Mouse (Mus musculus): ENCODE data around the gene St8sia6. TPM values are rescaled to one million over a fixed set of nuclear protein-coding genes. Genes with fewer than 3 reads are reported as not detected.

St8sia6 gene
- total and polyA plus RNA-seq, 2 experiments from 2014 or later = 0.70 to 9.1 TPM

DNA sequence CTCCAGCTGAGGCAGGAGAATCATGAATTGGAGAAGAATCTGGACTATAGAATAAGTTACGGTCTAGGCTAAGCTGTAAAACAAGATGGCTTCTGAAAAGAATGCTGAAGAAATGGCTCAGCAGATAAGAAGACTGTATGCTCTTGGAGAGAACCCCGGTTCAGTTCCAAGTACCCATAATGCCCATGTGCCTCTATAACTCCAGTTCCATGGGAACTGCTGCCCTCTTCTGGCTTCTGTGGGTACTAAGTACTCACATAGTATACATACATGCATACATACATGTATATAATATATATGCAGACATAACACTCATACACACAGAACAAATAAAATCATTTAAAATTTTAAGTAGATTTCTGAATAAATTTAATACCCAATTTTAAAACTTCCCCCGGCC, 12.3 kb upstream of the St8sia6 start:
- TF ChIP-seq CTCF (IDR thresholded peaks at IDR 0.05; ENCODE audit: low read depth) (no peak; the same call in 1 of the 2 replicates), EP300 (IDR thresholded peaks at IDR 0.05; ENCODE audit: low read depth) (no peak)
- Histone ChIP-seq H3K36me3 (replicated peaks; ENCODE audit: control insufficient read depth, insufficient read depth, low read length) (no peaks in the 10 kb centered on the region), H3K4me2 (ENCODE audit: low read depth, low read length) (no peak overlapping the region), H3K9me3 (replicated peaks; ENCODE audit: control insufficient read depth, low read length) (no peaks in the 10 kb centered on the region), H3K27me3 (ENCODE audit: control insufficient read depth, insufficient read depth, low read length) (no peaks in the 10 kb centered on the region), H3K27ac (ENCODE audit: low read depth) (no peak overlapping the region), H3K4me1 (ENCODE audit: control insufficient read depth, insufficient read depth) (no peaks in the 10 kb centered on the region), H3K9ac (replicated peaks; ENCODE audit: low read depth, low read length) (no peak overlapping the region), H3K4me3 (ENCODE audit: low read depth, low read length) (no peak overlapping the region)
- DNase-seq (ENCODE audit: low spot score) = no peak
- ATAC-seq (ENCODE audit: insufficient read depth, low read depth) = no peak
- WGBS = 86% methylated on average over 3 of the region's 3 CpGs

DNA sequence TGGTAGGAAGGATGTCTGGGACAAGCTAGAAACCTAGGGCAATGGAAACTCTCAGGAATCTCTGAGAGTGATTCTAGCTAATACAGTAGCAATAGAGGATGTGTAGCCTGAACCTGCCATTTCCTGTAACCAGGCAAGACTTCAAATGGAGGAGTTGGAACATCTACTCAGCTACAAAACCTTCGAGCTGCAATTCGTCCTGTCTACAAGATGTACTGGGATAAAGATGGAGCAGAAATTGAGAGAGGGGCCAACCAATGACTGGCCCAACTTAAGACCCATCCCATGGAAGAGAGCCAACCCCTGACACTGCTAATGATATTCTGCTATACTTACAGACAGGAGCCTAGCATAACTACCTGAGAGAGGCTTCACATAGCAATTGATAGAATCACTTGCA, 6.8 kb upstream of the St8sia6 start:
- H3K27ac ChIP-seq (ENCODE audit: low read depth) = no peak overlapping the region
- H3K27me3 ChIP-seq (ENCODE audit: control insufficient read depth, insufficient read depth, low read length) = no peaks in the 10 kb centered on the region
- no peak overlapping the region for H3K4me3 ChIP-seq (ENCODE audit: low read depth, low read length)
- no peaks in the 10 kb centered on the region for H3K9me3 ChIP-seq (replicated peaks; ENCODE audit: control insufficient read depth, low read length)
- WGBS = 75% methylated on average over 2 of the region's 2 CpGs
- ATAC-seq (ENCODE audit: insufficient read depth, low read depth) (no peak), DNase-seq (ENCODE audit: low spot score) (no peak)
- TF ChIP-seq EP300 (IDR thresholded peaks at IDR 0.05; ENCODE audit: low read depth) = no peak
- TF ChIP-seq CTCF (IDR thresholded peaks at IDR 0.05; ENCODE audit: low read depth) = no peak
- no peak overlapping the region for H3K9ac ChIP-seq (replicated peaks; ENCODE audit: low read depth, low read length)
- H3K4me2 ChIP-seq (ENCODE audit: low read depth, low read length) = no peak overlapping the region
- no peaks in the 10 kb centered on the region for H3K36me3 ChIP-seq (replicated peaks; ENCODE audit: control insufficient read depth, insufficient read depth, low read length)
- H3K4me1 ChIP-seq (ENCODE audit: control insufficient read depth, insufficient read depth) = no peaks in the 10 kb centered on the region

DNA sequence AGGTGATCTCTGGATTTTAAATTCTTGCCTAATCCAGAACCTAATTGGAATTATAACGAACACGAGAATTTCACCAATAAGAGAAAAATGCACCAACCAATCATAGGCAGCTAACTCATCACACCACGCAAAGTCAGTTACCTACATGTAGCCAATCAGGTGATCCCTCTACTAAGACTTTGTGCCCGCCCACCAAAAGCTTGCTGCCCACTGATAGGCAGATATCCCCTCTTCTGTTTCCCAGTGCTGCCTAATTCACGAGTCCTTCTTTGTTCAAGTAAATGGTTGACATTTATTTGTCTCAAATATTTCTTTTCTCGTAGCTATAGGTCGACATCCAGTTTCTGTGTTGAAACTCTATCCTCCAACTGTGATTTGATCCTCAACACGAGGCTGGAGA, 582 bp upstream of the St8sia6 start:
- no peak for DNase-seq (ENCODE audit: low spot score)
- no peak for ATAC-seq (ENCODE audit: insufficient read depth, low read depth)
- H3K9ac ChIP-seq (replicated peaks; ENCODE audit: low read depth, low read length) = no peak overlapping the region
- TF ChIP-seq CTCF (IDR thresholded peaks at IDR 0.05; ENCODE audit: low read depth) (no peak), EP300 (IDR thresholded peaks at IDR 0.05; ENCODE audit: low read depth) (no peak)
- 84% methylated on average over 8 of the region's 8 CpGs for WGBS
- no peak overlapping the region for H3K4me3 ChIP-seq (ENCODE audit: low read depth, low read length)
- no peak overlapping the region for H3K4me2 ChIP-seq (ENCODE audit: low read depth, low read length)
- H3K4me1 ChIP-seq (ENCODE audit: control insufficient read depth, insufficient read depth) = peaks cover 6% of the 10 kb centered on the region; the same call in 1 of the 2 replicates
- no peak overlapping the region for H3K27ac ChIP-seq (ENCODE audit: low read depth)
- no peaks in the 10 kb centered on the region for H3K36me3 ChIP-seq (replicated peaks; ENCODE audit: control insufficient read depth, insufficient read depth, low read length)
- H3K27me3 ChIP-seq (ENCODE audit: control insufficient read depth, insufficient read depth, low read length) = peaks cover 41% of the 10 kb centered on the region
- H3K9me3 ChIP-seq (replicated peaks; ENCODE audit: control insufficient read depth, low read length) = no peaks in the 10 kb centered on the region

DNA sequence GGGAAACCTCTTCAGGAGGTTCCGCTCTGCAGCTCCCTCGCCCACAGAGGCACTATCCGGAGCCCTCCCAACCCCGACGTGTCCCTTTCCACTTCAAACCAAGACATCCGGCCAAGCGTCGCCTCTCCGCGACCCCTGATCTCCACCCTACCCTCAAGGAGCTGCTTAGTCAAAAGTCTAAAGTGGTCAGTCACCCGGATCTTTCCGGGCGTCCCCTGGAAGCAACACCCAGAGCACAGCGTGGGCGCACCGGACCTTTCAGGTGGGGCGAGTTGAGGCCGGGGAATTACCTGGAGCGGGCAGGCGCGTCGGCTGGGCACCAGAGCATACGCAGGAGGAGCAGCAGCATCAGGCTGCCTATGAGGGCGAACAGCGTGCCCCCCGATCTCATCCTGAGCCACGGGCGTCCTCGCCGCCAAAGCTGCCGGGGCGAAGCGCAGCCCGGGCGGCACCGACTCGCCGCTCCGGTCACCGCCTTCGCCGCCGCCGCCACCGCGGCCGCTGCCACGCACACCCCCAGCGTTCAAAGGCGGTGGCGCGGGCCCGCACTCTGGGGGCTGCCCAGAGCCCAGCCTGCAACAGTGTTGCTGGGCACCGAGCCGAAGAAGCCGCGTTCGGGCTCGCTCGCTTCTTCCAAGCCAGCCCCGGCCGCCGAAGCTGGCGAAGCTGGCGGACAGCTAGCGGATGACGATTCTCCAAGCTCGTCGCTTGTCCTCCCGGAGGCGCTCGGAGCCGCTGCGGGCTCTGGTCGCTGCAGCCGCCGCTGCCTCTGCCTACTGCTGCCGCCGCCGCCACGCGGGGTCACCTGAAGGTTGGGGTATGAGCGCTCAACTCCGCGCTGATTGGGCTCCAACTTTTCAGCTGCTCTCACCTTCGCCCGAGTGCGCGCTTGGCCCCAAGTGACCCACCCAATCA, 553 bp downstream of the St8sia6 start:
- WGBS = under 1% methylated on average over 89 of the region's 89 CpGs
- Histone ChIP-seq H3K4me2 (ENCODE audit: low read depth, low read length) (peak overlapping the region; percentile 87), H3K4me3 (ENCODE audit: low read depth, low read length) (peak overlapping the region; percentile 62), H3K36me3 (replicated peaks; ENCODE audit: control insufficient read depth, insufficient read depth, low read length) (no peaks in the 10 kb centered on the region), H3K27me3 (ENCODE audit: control insufficient read depth, insufficient read depth, low read length) (peaks cover 41% of the 10 kb centered on the region), H3K27ac (ENCODE audit: low read depth) (no peak overlapping the region), H3K9ac (replicated peaks; ENCODE audit: low read depth, low read length) (peak overlapping the region; percentile 52; the same call in 1 of the 2 replicates), H3K4me1 (ENCODE audit: control insufficient read depth, insufficient read depth) (peaks cover 6% of the 10 kb centered on the region; the same call in 1 of the 2 replicates), H3K9me3 (replicated peaks; ENCODE audit: control insufficient read depth, low read length) (no peaks in the 10 kb centered on the region)
- TF ChIP-seq EP300 (IDR thresholded peaks at IDR 0.05; ENCODE audit: low read depth) = no peak
- no peak for TF ChIP-seq CTCF (IDR thresholded peaks at IDR 0.05; ENCODE audit: low read depth)
- ATAC-seq (ENCODE audit: insufficient read depth, low read depth) (peak; percentile 57), DNase-seq (ENCODE audit: low spot score) (peak; percentile 7)

DNA sequence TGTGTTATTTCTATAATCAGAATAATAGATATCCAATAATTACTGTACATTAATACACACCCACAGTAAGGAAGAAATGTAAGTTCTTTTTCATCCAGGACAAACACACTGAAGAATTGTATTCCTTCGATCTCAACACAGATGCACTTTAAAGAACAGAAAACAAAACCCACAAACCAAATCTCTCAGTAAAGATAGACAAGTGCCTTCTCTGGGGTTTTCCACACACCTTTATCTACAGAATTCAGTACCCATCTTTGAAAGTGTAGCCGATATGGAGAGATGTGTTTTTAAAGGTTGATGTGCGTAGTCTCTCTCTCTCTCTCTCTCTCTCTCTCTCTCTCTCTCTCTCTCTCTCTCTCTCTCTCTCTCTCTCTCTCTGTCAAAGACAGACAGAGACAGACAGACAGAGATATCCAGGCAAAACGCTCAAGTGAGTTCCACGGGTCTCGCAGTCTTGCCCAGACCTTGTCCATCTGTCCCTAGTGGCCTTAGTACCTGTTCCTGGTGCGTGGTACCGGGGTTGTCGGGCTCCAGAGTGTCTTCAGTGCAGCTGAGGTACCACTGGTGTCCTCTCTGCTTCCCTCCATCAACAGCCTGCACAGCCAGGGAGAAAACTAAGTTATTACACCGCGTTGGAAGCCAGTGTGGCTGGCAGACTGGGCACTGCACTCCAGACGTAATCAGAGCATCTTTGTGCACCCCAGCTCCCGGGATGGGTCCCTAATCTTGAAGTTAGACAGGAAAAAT, 1.4 kb downstream of the St8sia6 start:
- ATAC-seq (ENCODE audit: insufficient read depth, low read depth) = no peak
- Histone ChIP-seq H3K4me2 (ENCODE audit: low read depth, low read length) (peak overlapping the region; percentile 87), H3K9me3 (replicated peaks; ENCODE audit: control insufficient read depth, low read length) (no peaks in the 10 kb centered on the region), H3K4me1 (ENCODE audit: control insufficient read depth, insufficient read depth) (peaks cover 6% of the 10 kb centered on the region; the same call in 1 of the 2 replicates), H3K9ac (replicated peaks; ENCODE audit: low read depth, low read length) (no peak overlapping the region), H3K27me3 (ENCODE audit: control insufficient read depth, insufficient read depth, low read length) (peaks cover 41% of the 10 kb centered on the region), H3K27ac (ENCODE audit: low read depth) (no peak overlapping the region), H3K4me3 (ENCODE audit: low read depth, low read length) (peak overlapping the region; percentile 62), H3K36me3 (replicated peaks; ENCODE audit: control insufficient read depth, insufficient read depth, low read length) (no peaks in the 10 kb centered on the region)
- DNase-seq (ENCODE audit: low spot score) = no peak
- 42% methylated on average over 13 of the region's 13 CpGs for WGBS
- TF ChIP-seq CTCF (IDR thresholded peaks at IDR 0.05; ENCODE audit: low read depth) = no peak
- TF ChIP-seq EP300 (IDR thresholded peaks at IDR 0.05; ENCODE audit: low read depth) = no peak

Measured in heart, postnatal 0 days (tissue).